Mouse (Mus musculus) stomach, postnatal 0 days (tissue): ENCODE data around the gene Vmn1r50.

ENCODE experiments used
- CTCF ChIP-seq: IDR thresholded peaks from 2 replicates; pipeline ENCODE4 v1.5.1; 2016; ENCODE audit warnings: antibody characterized with exemption, low read depth, mild to moderate bottlenecking, moderate library complexity
- EP300 ChIP-seq: optimal IDR thresholded peaks from 2 replicates; pipeline ENCODE3; 2016; ENCODE audit warnings: antibody characterized with exemption

DNA sequence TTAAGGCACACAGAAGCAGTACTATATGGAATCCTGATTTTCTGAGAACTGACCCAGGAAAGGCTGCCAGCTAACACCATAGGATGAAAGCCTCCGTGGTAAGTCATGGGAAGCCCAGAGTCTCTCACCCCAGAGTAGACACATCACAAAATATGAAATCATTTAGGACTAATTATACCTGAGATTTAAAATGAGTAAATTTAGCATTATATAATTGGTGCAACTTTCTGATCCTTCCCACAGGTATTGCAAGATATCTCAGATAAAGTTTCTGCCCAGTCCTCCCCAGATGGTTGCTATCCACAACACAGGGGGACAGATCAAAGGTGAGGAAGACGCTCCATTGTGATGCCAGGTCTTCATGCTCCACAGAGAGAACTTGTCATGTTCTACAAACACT, at the start of gene Vmn1r50:
- TF ChIP-seq CTCF, result no peak
- no peak for TF ChIP-seq EP300
